Comparison of ENCODE assay signal across 16 mouse cellular contexts in the genomic region with DNA sequence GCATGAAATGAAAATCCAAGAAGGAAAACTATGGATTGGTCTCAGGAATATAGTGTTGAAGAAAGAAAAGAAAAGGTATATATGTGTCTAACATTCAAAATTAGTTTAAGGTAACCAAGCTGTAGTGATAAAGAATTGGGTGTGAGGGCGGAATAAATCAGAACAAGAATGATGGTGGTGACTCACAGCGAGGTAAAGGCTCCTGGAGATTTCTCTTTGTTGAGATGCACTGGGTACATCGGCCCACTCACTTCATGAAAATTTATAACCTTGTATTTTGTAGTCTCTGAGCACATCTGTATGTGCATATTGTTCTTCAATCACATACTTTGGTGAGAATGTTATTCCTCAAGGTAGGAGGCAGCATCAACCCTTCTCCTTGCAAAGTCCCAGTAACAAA.
"Had no signal": no experiment of that assay in that cellular context is flagged by ENCODE, and none has a peak within 500 bp of the region (broad histone marks: within the 10 kb centered on the region; RNA-seq: fewer than 3 reads in every experiment).

No protein-coding gene starts in this region.

- DNase-seq: gastrocnemius, adult 2 months; gastrocnemius, postnatal 10 days; gastrocnemius, postnatal 25 days; heart, adult 18-20 months; heart, postnatal 10 days; kidney, adult 11 months; kidney, adult 2 months; kidney, adult 9 months; kidney, postnatal 14 days; kidney, postnatal 36 days; layer of hippocampus, adult 9-11 months; layer of hippocampus, postnatal 36 days; left cerebral cortex, postnatal 4 days had no signal

- ATAC-seq: hindbrain, postnatal 0 days; intestine, embryonic 16.5 days; liver, embryonic 12.5 days had no signal
